Mouse (Mus musculus) stomach, embryonic 14.5 days (tissue): Measurements from ENCODE around the gene Htr5b. TPM values are rescaled to one million over a fixed set of nuclear protein-coding genes. Genes with fewer than 3 reads are reported as not detected.

Experiments
- ATAC-seq: fragments of 200-750 bp; cut with Nextera tagmentation; 2 replicates; pipeline ENCODE4 v1.8.0; 2017; ENCODE audit warnings: low read depth, moderate TSS enrichment; ENCODE audit not compliant: insufficient number of reproducible peaks, insufficient read depth, low FRiP score
- H3K27ac ChIP-seq: fragments of 300-500 bp; sonication (generic); 2 replicates; pipeline ENCODE4 v1.5.1; 2014; ENCODE audit warnings: mild to moderate bottlenecking, low read length, moderate library complexity, mixed read lengths
- H3K27me3 ChIP-seq: fragments of 300-500 bp; sonication (generic); 2 replicates; pipeline ENCODE4 v1.6.1; 2014; ENCODE audit warnings: low read length, control low read depth, mixed read lengths; ENCODE audit not compliant: control insufficient read depth, insufficient read depth
- H3K36me3 ChIP-seq: fragments of 300-500 bp; sonication (generic); 2 replicates; pipeline ENCODE4 v1.6.1; 2014; ENCODE audit warnings: mild to moderate bottlenecking, control low read depth, low read length, moderate library complexity, mixed read lengths; ENCODE audit not compliant: control insufficient read depth, insufficient read depth
- H3K4me1 ChIP-seq: fragments of 300-500 bp; sonication (generic); 2 replicates; pipeline ENCODE4 v1.6.1; 2014; ENCODE audit warnings: low read length, control low read depth, mixed read lengths; ENCODE audit not compliant: control insufficient read depth, insufficient read depth
- H3K4me2 ChIP-seq: fragments of 300-500 bp; sonication (generic); replicated peaks from 2 replicates; pipeline ENCODE4 v1.6.1; 2014; ENCODE audit warnings: low read depth, low read length, control low read depth
- H3K4me3 ChIP-seq: fragments of 300-500 bp; sonication (generic); 2 replicates; pipeline ENCODE4 v1.5.1; 2014; ENCODE audit warnings: low read depth, low read length, control low read depth
- H3K9ac ChIP-seq: fragments of 300-500 bp; sonication (generic); replicated peaks from 2 replicates; pipeline ENCODE4 v1.6.1; 2014; ENCODE audit warnings: low read depth, mild to moderate bottlenecking, control low read depth, low read length, moderate library complexity, mixed read lengths
- H3K9me3 ChIP-seq: fragments of 300-500 bp; sonication (generic); 2 replicates; pipeline ENCODE4 v1.6.1; 2016; ENCODE audit warnings: low read depth, low read length, control low read depth; ENCODE audit not compliant: control insufficient read depth
- WGBS: fragments of 180-500 bp; shearing (Covaris S2); extraction: QIAGEN DNeasy Blood & Tissue Kit; methylation state at CpG from one replicate; pipeline ENCODE4 v1.1.7; 2014; 5-methylcytosine and 5-hydroxymethylcytosine counted together
- polyA plus RNA-seq: library from polyadenylated mRNA; unstranded; fragments of >200 nt; fragmentation: Nextera tagmentation; extraction: Ambion mirVana; gene quantifications from 2 replicates; pipeline ENCODE4 v1.2.1, GENCODE M21; 2014

Gene Htr5b
- polyA plus RNA-seq, 1 experiment from 2014 or later = not detected

- no peaks in the 10 kb centered on the region for H3K36me3 ChIP-seq
- H3K4me3 ChIP-seq = no peak overlapping the region
- no peak for ATAC-seq
- H3K27ac ChIP-seq = no peak overlapping the region
- H3K27me3 ChIP-seq = no peaks in the 10 kb centered on the region
- no peaks in the 10 kb centered on the region for H3K4me1 ChIP-seq
- no peak overlapping the region for H3K4me2 ChIP-seq
- no peak overlapping the region for H3K9ac ChIP-seq
- H3K9me3 ChIP-seq = no peaks in the 10 kb centered on the region
- 72% methylated on average over 2 of the region's 2 CpGs for WGBS
Measured at GRCm38 (mm10) chr1:121511966-121512365, 16.3 kb downstream of the Htr5b start.

- Histone ChIP-seq H3K27me3 (no peaks in the 10 kb centered on the region), H3K36me3 (no peaks in the 10 kb centered on the region), H3K4me2 (no peak overlapping the region), H3K9ac (no peak overlapping the region), H3K9me3 (no peaks in the 10 kb centered on the region), H3K4me1 (no peaks in the 10 kb centered on the region), H3K4me3 (no peak overlapping the region), H3K27ac (no peak overlapping the region)
- ATAC-seq = no peak
- 34% methylated on average over 2 of the region's 2 CpGs for WGBS
Measured at GRCm38 (mm10) chr1:121511186-121511585, 17.1 kb downstream of the Htr5b start.

GRCm38 (mm10) chr1:121510420-121511140 lies 17.7 kb downstream of the Htr5b start:
- H3K9ac ChIP-seq = no peak overlapping the region
- no peaks in the 10 kb centered on the region for H3K4me1 ChIP-seq
- H3K4me3 ChIP-seq = no peak overlapping the region
- ATAC-seq = no peak
- no peak overlapping the region for H3K4me2 ChIP-seq
- no peak overlapping the region for H3K27ac ChIP-seq
- no peaks in the 10 kb centered on the region for H3K9me3 ChIP-seq
- no peaks in the 10 kb centered on the region for H3K27me3 ChIP-seq
- 88% methylated on average over 19 of the region's 19 CpGs for WGBS
- H3K36me3 ChIP-seq = no peaks in the 10 kb centered on the region

- Histone ChIP-seq H3K36me3 (no peaks in the 10 kb centered on the region; the same call in 1 of the 2 replicates), H3K4me3 (no peak overlapping the region), H3K4me1 (no peaks in the 10 kb centered on the region), H3K4me2 (no peak overlapping the region), H3K27ac (no peak overlapping the region), H3K9me3 (no peaks in the 10 kb centered on the region), H3K27me3 (no peaks in the 10 kb centered on the region), H3K9ac (no peak overlapping the region)
- 87% methylated on average over 2 of the region's 2 CpGs for WGBS
- no peak for ATAC-seq
Measured at GRCm38 (mm10) chr1:121508729-121509128, 19.5 kb downstream of the Htr5b start.

- peaks cover 32% of the 10 kb centered on the region; the same call in 1 of the 2 replicates for H3K36me3 ChIP-seq
- H3K4me3 ChIP-seq = no peak overlapping the region
- no peak overlapping the region for H3K27ac ChIP-seq
- H3K27me3 ChIP-seq = no peaks in the 10 kb centered on the region
- H3K4me1 ChIP-seq = no peaks in the 10 kb centered on the region
- no peaks in the 10 kb centered on the region for H3K9me3 ChIP-seq
- H3K9ac ChIP-seq = no peak overlapping the region
- H3K4me2 ChIP-seq = no peak overlapping the region
- 94% methylated on average over 4 of the region's 4 CpGs for WGBS
- no peak for ATAC-seq
Measured at GRCm38 (mm10) chr1:121497093-121497492, 31.2 kb downstream of the Htr5b start.

- no peak for ATAC-seq
- Histone ChIP-seq H3K4me2 (no peak overlapping the region), H3K27me3 (no peaks in the 10 kb centered on the region), H3K36me3 (peaks cover 15% of the 10 kb centered on the region; the same call in 1 of the 2 replicates), H3K4me1 (no peaks in the 10 kb centered on the region), H3K9ac (no peak overlapping the region), H3K4me3 (no peak overlapping the region), H3K9me3 (no peaks in the 10 kb centered on the region), H3K27ac (no peak overlapping the region)
- WGBS = 28% methylated on average over 5 of the region's 5 CpGs
Measured at GRCm38 (mm10) chr1:121490241-121490640, 38.0 kb downstream of the Htr5b start.

- H3K4me2 ChIP-seq = no peak overlapping the region
- no peaks in the 10 kb centered on the region for H3K9me3 ChIP-seq
- peaks cover 10% of the 10 kb centered on the region for H3K36me3 ChIP-seq
- 97% methylated on average over 6 of the region's 6 CpGs for WGBS
- H3K4me3 ChIP-seq = no peak overlapping the region
- no peak overlapping the region for H3K9ac ChIP-seq
- no peak for ATAC-seq
- H3K27me3 ChIP-seq = no peaks in the 10 kb centered on the region
- no peaks in the 10 kb centered on the region for H3K4me1 ChIP-seq
- no peak overlapping the region for H3K27ac ChIP-seq
Measured at GRCm38 (mm10) chr1:121486803-121487202, 41.5 kb downstream of the Htr5b start.

- Histone ChIP-seq H3K27ac (no peak overlapping the region), H3K9ac (no peak overlapping the region), H3K36me3 (peaks cover 19% of the 10 kb centered on the region), H3K4me1 (no peaks in the 10 kb centered on the region), H3K27me3 (no peaks in the 10 kb centered on the region), H3K9me3 (no peaks in the 10 kb centered on the region), H3K4me3 (no peak overlapping the region), H3K4me2 (no peak overlapping the region)
- no peak for ATAC-seq
- 85% methylated on average over 4 of the region's 4 CpGs for WGBS
Measured at GRCm38 (mm10) chr1:121483091-121483490, 45.2 kb downstream of the Htr5b start.

- no peak for ATAC-seq
Measured at GRCm38 (mm10) chr1:121479403-121479802, 48.9 kb downstream of the Htr5b start.

More at GRCm38 (mm10) chr1:121479403-121479802, 48.9 kb downstream of the Htr5b start:
- peaks cover 17% of the 10 kb centered on the region for H3K36me3 ChIP-seq
- H3K27me3 ChIP-seq = no peaks in the 10 kb centered on the region
- no peak overlapping the region for H3K4me3 ChIP-seq
- 93% methylated on average over 5 of the region's 5 CpGs for WGBS
- H3K4me2 ChIP-seq = no peak overlapping the region
- H3K9ac ChIP-seq = no peak overlapping the region
- H3K4me1 ChIP-seq = no peaks in the 10 kb centered on the region
- no peak overlapping the region for H3K27ac ChIP-seq
- H3K9me3 ChIP-seq = no peaks in the 10 kb centered on the region
